Mouse (Mus musculus) frontal cortex, adult (tissue): ENCODE measurements around the gene Taar2.

Experiments
- ATAC-seq: cut with Nextera tagmentation; 2 replicates; pipeline ENCODE4 v1.9.2; 2017; ENCODE audit warnings: mild to moderate bottlenecking, moderate library complexity, mixed read lengths; ENCODE audit not compliant: low TSS enrichment

Taar2 gene

GRCm38 (mm10) chr10:23985546-23985945, 47.2 kb downstream of the Taar2 start, which contains the start of gene Taar6:
Taar6 (minus strand) TSS chr10:23985646.
- ATAC-seq: no peak

GRCm38 (mm10) chr10:23986419-23986818, 48.0 kb downstream of the Taar2 start:
- ATAC-seq: no peak
